Comparison of ENCODE assay signal across 9 mouse cellular contexts in the genomic region with DNA sequence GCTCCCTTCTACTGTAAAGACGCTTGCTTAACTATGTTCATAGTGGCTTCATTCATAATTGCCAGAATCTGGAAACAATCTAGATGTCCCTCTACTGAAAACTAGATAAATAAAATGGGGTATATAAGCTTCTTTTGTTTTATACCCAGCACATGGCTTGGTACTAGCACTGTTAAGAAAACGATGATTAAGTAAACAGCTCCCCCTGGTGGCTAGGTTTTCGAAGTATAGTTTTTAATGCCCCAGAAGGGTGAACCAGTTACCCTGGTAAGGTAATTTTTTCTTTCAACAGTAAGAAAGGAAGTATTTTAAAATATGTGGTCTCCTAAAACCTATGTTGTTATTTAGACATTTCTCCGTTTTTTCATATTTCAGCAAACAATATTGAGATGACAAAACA. TPM values are rescaled to one million over a fixed set of nuclear protein-coding genes. Genes with fewer than 3 reads are reported as not detected.
A peak's percentile ranks its signal among the peaks of the same experiment; 100 is the strongest.
DNase-seq lines count a peak whose midpoint lies in the region; ATAC-seq lines count a peak whose summit lies in the region.
"Had no signal": no experiment of that assay in that cellular context is flagged by ENCODE, and none has a peak within 500 bp of the region (broad histone marks: within the 10 kb centered on the region; RNA-seq: fewer than 3 reads in every experiment).

No protein-coding gene starts in this region.

- no peaks in the 10 kb centered on the region for H3K4me1 ChIP-seq in heart, embryonic 10.5 days
- no peaks in the 10 kb centered on the region for H3K4me1 ChIP-seq in hindbrain, embryonic 10.5 days (replicated peaks)
- H3K4me1 ChIP-seq: embryonic facial prominence, embryonic 12.5 days had no signal

- 41% methylated on average over 4 of the region's 4 CpGs for WGBS in heart, embryonic 10.5 days
- WGBS in hindbrain, embryonic 10.5 days, result 43% methylated on average over 4 of the region's 4 CpGs

- no peak overlapping the region for H3K27ac ChIP-seq in heart, embryonic 10.5 days
- no peak overlapping the region for H3K27ac ChIP-seq in hindbrain, embryonic 10.5 days
- H3K27ac ChIP-seq: embryonic facial prominence, embryonic 12.5 days had no signal

- ATAC-seq in megakaryocyte, adult 5-6 weeks (ENCODE audit: poor library complexity, severe bottlenecking), result peak; percentile 43; the same call in 1 of the 2 replicates
- ATAC-seq in inflammation-experienced regulatory T-cells, adult 6 months, result no peak

- no peaks in the 10 kb centered on the region for H3K36me3 ChIP-seq in heart, embryonic 10.5 days
- H3K36me3 ChIP-seq in hindbrain, embryonic 10.5 days, result no peaks in the 10 kb centered on the region
- H3K36me3 ChIP-seq: embryonic facial prominence, embryonic 12.5 days had no signal

- peak; percentile 18 to 64 for DNase-seq in heart, postnatal 10 days
- DNase-seq in heart, embryonic 10.5 days (ENCODE audit: low spot score), result no peak
- DNase-seq in urinary bladder, postnatal 25 days (ENCODE audit: low spot score), result peak; percentile 12
- no peak for DNase-seq in urinary bladder, postnatal 10 days (ENCODE audit: low spot score)
- peak; percentile 37 for DNase-seq in c-Kit-positive CD71-positive TER-119-positive erythroid progenitor cells, embryonic 14.5 days (ENCODE audit: low spot score)
- no peak for DNase-seq in hindbrain, embryonic 10.5 days (ENCODE audit: low spot score)

- H3K9me3 ChIP-seq in heart, embryonic 10.5 days, result no peaks in the 10 kb centered on the region
- H3K9me3 ChIP-seq in hindbrain, embryonic 10.5 days, result no peaks in the 10 kb centered on the region
- H3K9me3 ChIP-seq: embryonic facial prominence, embryonic 12.5 days had no signal

- no peaks in the 10 kb centered on the region for H3K27me3 ChIP-seq in heart, embryonic 10.5 days (ENCODE audit: insufficient read depth, poor library complexity, severe bottlenecking)
- peaks cover 33% of the 10 kb centered on the region for H3K27me3 ChIP-seq in hindbrain, embryonic 10.5 days (ENCODE audit: insufficient read depth, poor library complexity, severe bottlenecking)
- H3K27me3 ChIP-seq: embryonic facial prominence, embryonic 12.5 days had no signal

- H3K4me3 ChIP-seq in heart, embryonic 10.5 days, result no peak overlapping the region
- H3K4me3 ChIP-seq in hindbrain, embryonic 10.5 days, result no peak overlapping the region
- H3K4me3 ChIP-seq: embryonic facial prominence, embryonic 12.5 days had no signal

- intact Hi-C loops in heart, postnatal 10 days (cut with DNase I), result loop anchor here (2.0 to 5.0 kb wide), 3 partner anchors 56 to 230 kb away; partner anchors contain the start of gene Tsc22d3

RNA-seq across cellular contexts. Expression of gene Mid2, which starts 58.0 kb away (rescaled TPM):
- 10 to 100 TPM; 19.9 to 25.9 TPM for total RNA-seq in heart, postnatal 10 days (2021)
- polyA plus RNA-seq in heart, embryonic 10.5 days (2016; fragmentation: Nextera tagmentation; extraction: Ambion mirVana), result 6.5 and 12.9 TPM in 2 replicates
- total RNA-seq in megakaryocyte, adult 5-6 weeks (2015), result not detected in 2 replicates
- total RNA-seq in megakaryocyte, adult 5-6 weeks (2017), result 0.07 and 0.12 TPM in 2 replicates
- polyA plus RNA-seq in hindbrain, embryonic 10.5 days (2016; fragmentation: Nextera tagmentation; extraction: Ambion mirVana), result 2.1 TPM in 2 replicates
- polyA plus RNA-seq in inflammation-experienced regulatory T-cells, adult 6 months (2017; shearing (Covaris generic)), result 1 to 10 TPM in 2 of 3 experiments, under 1 TPM in 1; 0.62 to 3.0 (median 1.4) TPM

Comparison
In these comparisons a context has a peak if more than half of its experiments do, and no peak if none do; other contexts are left out.
1. DNase-seq: peak in heart, postnatal 10 days (2 of 2), urinary bladder, postnatal 25 days (single experiment) and c-Kit-positive CD71-positive TER-119-positive erythroid progenitor cells, embryonic 14.5 days (single experiment); none in heart, embryonic 10.5 days (single experiment), urinary bladder, postnatal 10 days (single experiment) and hindbrain, embryonic 10.5 days (single experiment).